Mouse (Mus musculus) limb, embryonic 13.5 days (tissue): ENCODE measurements at regions not wholly inside any gene's neighbourhood (a gene's known extent, or its start where the extent isn't known, plus 50 kb on each side); places are given as distances from the start of the nearest gene placed in this dataset.
"Not testable (repeated sequence)": the region's sequence is repeated elsewhere in the genome, so short reads cannot be mapped to it uniquely, and the experiment has no call there.

Source experiments
- ATAC-seq: fragments of 200-750 bp; cut with Nextera tagmentation; 2 replicates; pipeline ENCODE4 v1.8.0; 2017; ENCODE audit warnings: low read depth, moderate number of reproducible peaks, moderate TSS enrichment; ENCODE audit not compliant: low FRiP score
- H3K27ac ChIP-seq: fragments of 300-500 bp; sonication (generic); 2 replicates; pipeline ENCODE4 v1.5.1; 2015; ENCODE audit warnings: inconsistent platforms, mild to moderate bottlenecking, moderate library complexity
- H3K27me3 ChIP-seq: fragments of 300-500 bp; sonication (generic); 2 replicates; pipeline ENCODE4 v1.6.1; 2015; ENCODE audit warnings: mild to moderate bottlenecking, inconsistent platforms
- H3K36me3 ChIP-seq: fragments of 300-500 bp; sonication (generic); 2 replicates; pipeline ENCODE4 v1.6.1; 2015; ENCODE audit warnings: inconsistent platforms, mild to moderate bottlenecking, moderate library complexity
- H3K4me1 ChIP-seq: fragments of 300-500 bp; sonication (generic); 2 replicates; pipeline ENCODE4 v1.6.1; 2015; ENCODE audit warnings: inconsistent platforms
- H3K4me2 ChIP-seq: fragments of 300-500 bp; sonication (generic); replicated peaks from 2 replicates; pipeline ENCODE4 v1.6.1; 2015; ENCODE audit warnings: inconsistent platforms, mild to moderate bottlenecking, moderate library complexity
- H3K4me3 ChIP-seq: fragments of 300-500 bp; sonication (generic); 2 replicates; pipeline ENCODE4 v1.5.1; 2015; ENCODE audit warnings: moderate library complexity, mild to moderate bottlenecking, inconsistent platforms
- H3K9ac ChIP-seq: fragments of 300-500 bp; sonication (generic); 2 replicates; pipeline ENCODE4 v1.6.1; 2015; ENCODE audit warnings: mild to moderate bottlenecking, inconsistent platforms
- H3K9me3 ChIP-seq: fragments of 300-500 bp; sonication (generic); 2 replicates; pipeline ENCODE4 v1.6.1; 2016; ENCODE audit warnings: inconsistent platforms
- WGBS: fragments of 180-500 bp; shearing (Covaris S2); methylation state at CpG from one replicate; pipeline ENCODE4 v1.1.7; 2015; 5-methylcytosine and 5-hydroxymethylcytosine counted together

DNA sequence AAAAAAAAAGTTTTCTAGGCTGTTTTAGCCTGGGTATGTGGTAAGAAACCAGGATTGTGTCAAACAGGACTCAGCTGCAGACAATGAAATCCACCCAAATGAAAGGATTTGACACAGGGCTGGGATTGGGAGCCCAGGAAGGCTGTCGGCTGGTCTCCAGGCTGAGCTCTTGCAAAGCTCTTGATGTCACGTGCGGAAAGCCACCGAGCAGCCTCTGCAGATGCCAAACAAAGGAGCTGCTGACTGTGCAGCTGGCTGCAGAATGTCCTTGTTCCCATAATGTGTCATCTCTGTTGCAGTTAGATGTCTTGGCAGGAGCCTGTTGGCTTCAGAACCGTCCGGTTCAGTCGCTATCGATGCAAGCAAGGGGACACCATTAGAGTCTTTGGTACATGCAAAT, 56.1 kb downstream of the Bbs10 start:
- Histone ChIP-seq H3K4me1 (no peaks in the 10 kb centered on the region), H3K36me3 (no peaks in the 10 kb centered on the region), H3K27ac (no peak overlapping the region), H3K9ac (no peak overlapping the region), H3K4me3 (no peak overlapping the region), H3K27me3 (no peaks in the 10 kb centered on the region), H3K9me3 (no peaks in the 10 kb centered on the region), H3K4me2 (no peak overlapping the region)
- WGBS = 71% methylated on average over 8 of the region's 8 CpGs
- no peak for ATAC-seq

DNA sequence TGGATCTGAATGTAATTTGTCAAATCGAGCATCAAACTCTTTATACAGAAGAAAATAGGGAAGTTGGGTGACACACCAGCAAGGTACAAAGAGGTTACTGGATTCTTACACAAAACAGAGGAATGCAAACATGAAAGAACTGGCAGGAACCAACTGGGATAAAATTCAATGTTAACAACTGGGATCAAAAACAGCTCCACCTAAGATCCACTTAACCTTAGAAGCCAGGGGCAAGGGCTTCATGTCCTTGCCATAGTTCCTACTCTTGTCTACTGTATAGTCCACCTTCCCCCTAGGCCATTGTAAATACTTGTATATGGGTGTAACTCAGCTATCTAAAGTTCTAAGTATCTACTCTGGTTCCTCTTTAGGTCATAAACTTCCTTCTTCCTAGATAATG, 59.9 kb downstream of the Bbs10 start:
- H3K4me1 ChIP-seq, H3K27ac ChIP-seq, H3K9me3 ChIP-seq, H3K27me3 ChIP-seq, ATAC-seq, H3K36me3 ChIP-seq, H3K4me2 ChIP-seq, H3K9ac ChIP-seq, H3K4me3 ChIP-seq: not testable (repeated sequence)
- WGBS = 81% methylated on average over 1 of the region's 1 CpGs

DNA sequence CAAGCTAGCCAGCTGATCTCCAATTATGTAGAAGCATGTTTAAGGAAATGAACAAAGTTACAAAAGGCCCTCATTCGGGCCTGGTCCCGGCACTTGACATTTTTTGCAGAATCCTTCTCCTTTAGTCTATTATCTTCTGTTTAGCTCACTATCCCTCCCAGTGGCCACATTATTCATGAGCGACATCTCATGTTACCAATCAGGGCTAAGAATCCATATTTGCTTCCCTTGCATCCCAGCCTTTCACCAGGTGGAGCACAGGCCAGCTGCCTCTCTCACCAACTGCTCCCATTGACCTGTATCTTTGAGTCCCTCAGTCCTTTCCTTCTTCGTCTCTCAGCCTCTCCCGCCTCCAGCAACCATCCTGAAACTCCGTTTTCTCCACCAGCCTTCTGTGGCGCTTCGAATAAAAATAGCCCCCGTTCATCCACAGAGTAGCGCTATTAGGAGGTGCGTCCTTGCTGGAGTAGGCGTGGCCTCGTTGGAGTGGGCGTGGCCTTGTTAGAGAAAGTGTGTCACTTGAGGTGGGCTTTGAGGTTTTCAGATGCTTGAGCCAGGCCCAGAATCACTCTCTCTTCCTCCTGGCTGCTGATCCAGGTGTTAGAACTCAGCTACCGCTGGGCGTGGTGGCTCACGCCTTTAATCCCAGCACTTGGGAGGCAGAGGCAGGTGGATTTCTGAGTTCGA, 63.4 kb downstream of the Bbs10 start:
- no peak overlapping the region for H3K4me3 ChIP-seq
- no peak overlapping the region for H3K27ac ChIP-seq
- H3K27me3 ChIP-seq = no peaks in the 10 kb centered on the region
- H3K4me1 ChIP-seq = no peaks in the 10 kb centered on the region
- WGBS = 89% methylated on average over 18 of the region's 18 CpGs
- ATAC-seq = no peak
- no peaks in the 10 kb centered on the region for H3K9me3 ChIP-seq
- H3K9ac ChIP-seq = no peak overlapping the region
- H3K4me2 ChIP-seq = no peak overlapping the region
- H3K36me3 ChIP-seq = no peaks in the 10 kb centered on the region

DNA sequence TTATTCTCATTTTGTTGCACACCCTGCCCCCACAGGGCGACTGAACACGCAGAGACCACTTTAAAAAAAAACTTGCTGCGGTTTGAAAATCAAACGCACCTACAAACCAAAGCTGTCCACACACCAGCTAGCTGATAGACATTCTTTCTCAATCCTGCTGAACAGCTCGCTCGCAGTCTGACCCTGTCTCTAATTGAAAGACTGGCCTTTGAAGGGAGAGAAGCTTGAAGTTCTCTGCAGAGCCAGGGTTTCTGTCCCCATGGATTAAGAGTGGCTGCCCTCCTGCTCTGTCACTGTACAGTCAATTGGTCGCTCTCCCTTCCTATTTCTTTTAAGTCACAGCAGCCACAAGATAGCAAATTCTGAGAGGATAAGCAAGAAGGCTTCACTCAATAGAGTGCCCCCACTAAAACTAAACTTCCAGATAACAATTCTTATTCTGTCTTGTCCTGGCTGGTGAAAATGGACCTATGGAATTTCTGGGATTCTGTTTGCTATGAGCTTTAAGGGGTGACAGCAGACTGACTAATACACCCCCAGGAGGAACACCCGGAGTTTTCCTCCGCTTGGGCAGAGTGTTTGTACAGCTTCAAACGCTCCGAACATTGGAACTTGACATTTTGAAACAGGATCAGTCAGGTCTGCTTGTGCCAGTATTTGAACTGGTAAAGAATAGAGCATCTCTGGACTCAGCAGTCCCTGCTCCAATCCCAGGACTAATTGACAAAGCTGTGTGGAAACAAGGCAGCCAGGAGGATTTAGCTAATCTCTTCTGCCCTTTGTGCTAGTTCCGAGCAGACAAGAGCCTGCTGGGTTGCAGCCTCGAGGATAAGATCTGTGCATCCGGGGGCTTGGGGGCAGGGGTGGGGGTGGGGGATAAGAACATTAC, 65.5 kb downstream of the Bbs10 start:
- Histone ChIP-seq H3K4me2 (no peak overlapping the region), H3K4me3 (no peak overlapping the region), H3K9ac (no peak overlapping the region), H3K4me1 (no peaks in the 10 kb centered on the region), H3K36me3 (no peaks in the 10 kb centered on the region), H3K9me3 (no peaks in the 10 kb centered on the region), H3K27ac (no peak overlapping the region), H3K27me3 (no peaks in the 10 kb centered on the region)
- 42% methylated on average over 14 of the region's 14 CpGs for whole genome bisulfite sequencing
- ATAC-seq = no peak

DNA sequence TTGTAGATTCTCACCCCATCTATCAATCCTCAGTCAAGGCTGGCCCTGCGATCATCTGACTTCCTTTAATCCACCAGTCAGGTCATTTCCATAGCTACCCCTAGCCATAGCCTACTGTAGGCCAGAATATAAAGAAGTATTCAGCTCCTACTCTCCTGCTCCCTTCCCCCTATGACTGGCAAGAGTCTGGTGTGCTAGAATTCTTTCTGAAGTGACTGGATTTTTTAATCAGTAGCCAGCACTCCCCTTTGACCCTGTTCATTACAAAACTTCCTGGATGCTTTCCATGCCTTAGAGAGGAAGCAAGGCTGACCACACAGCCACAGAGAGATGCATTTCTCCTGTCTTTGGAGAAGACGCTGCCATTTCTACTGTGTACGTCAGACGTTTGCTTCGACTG, 66.5 kb downstream of the Bbs10 start:
- Histone ChIP-seq H3K4me1 (no peaks in the 10 kb centered on the region), H3K36me3 (no peaks in the 10 kb centered on the region), H3K9ac (no peak overlapping the region), H3K27ac (no peak overlapping the region), H3K27me3 (no peaks in the 10 kb centered on the region), H3K4me2 (no peak overlapping the region), H3K4me3 (no peak overlapping the region), H3K9me3 (no peaks in the 10 kb centered on the region)
- 67% methylated on average over 5 of the region's 5 CpGs for WGBS
- ATAC-seq = no peak

DNA sequence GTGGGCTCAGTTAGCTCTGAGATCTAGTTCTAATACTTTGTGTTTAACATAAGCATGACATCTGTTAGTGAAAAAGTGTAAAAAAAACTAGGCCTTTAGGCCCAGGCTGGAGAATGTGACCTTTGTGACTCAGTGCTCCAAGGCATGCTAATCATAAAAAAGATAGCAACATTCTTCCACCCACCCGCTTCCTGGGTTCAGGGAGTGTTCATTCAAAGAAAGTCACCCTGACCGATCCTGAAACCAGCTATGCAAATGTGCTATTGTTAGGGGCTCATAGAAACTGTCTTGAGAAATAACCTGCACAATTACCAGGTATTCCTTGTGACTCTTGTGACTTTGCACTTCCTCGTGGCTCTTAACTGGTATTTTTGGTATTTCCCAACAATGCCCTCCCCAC, 70.6 kb downstream of the Bbs10 start:
- not testable (repeated sequence) for H3K27ac ChIP-seq, H3K36me3 ChIP-seq, H3K4me1 ChIP-seq, H3K27me3 ChIP-seq, H3K9me3 ChIP-seq, H3K4me2 ChIP-seq, H3K9ac ChIP-seq, H3K4me3 ChIP-seq, ATAC-seq
- WGBS = 91% methylated on average over 3 of the region's 3 CpGs

DNA sequence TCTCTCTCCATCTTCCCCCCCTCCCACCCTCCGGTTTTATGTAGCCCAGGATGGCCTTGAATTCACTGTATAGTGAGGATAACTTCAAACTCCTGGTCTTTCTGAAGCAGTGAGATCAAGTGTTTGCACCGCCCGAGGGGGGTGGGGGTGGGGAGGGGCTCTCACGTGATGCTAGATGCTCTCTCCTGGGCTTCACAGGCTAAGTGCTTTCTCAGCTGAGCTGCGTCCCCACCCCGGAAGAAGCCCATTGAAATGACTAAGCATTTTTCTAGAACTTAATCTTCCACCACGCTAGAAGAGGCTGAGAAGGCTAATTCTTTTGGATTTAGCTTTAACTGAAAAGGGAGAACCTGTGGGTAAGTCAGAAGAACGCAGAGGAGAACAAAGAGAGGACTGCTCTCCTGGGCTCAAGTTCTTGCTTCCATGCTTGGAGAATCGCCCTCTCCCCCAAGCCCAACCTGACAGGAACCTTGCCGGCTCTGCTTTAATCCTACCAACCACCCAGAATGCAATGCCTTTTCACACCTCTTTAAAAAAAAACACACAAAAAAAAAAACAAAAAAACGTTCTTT, 79.7 kb downstream of the Bbs10 start:
- no peak for ATAC-seq
- no peak overlapping the region for H3K27ac ChIP-seq
- no peak overlapping the region for H3K4me2 ChIP-seq
- no peaks in the 10 kb centered on the region for H3K36me3 ChIP-seq
- no peak overlapping the region for H3K4me3 ChIP-seq
- no peaks in the 10 kb centered on the region for H3K9me3 ChIP-seq
- no peaks in the 10 kb centered on the region for H3K27me3 ChIP-seq
- 40% methylated on average over 11 of the region's 11 CpGs for WGBS
- no peaks in the 10 kb centered on the region for H3K4me1 ChIP-seq
- no peak overlapping the region for H3K9ac ChIP-seq

DNA sequence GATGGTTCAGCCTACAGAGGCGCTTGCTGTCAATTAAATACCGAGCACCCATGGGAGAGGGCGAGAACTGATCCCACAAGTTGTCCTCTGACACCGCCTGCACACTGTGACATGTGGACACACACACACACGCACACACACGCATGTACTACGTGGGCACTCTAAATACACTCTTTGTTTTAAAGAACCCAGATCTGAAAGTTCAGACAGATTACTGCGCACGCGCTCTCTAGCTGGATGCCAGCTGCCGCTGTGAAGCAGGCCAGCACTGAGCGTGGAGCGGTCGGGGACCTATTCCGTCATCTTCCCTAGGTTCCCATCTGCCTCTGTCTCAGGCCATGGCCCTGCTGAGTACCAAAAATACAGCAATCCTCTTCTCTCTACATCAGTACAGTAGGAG, 83.2 kb downstream of the Bbs10 start:
- Histone ChIP-seq H3K27ac (no peak overlapping the region), H3K27me3 (no peaks in the 10 kb centered on the region), H3K36me3 (no peaks in the 10 kb centered on the region), H3K4me3 (no peak overlapping the region), H3K4me2 (no peak overlapping the region), H3K4me1 (no peaks in the 10 kb centered on the region), H3K9me3 (no peaks in the 10 kb centered on the region), H3K9ac (no peak overlapping the region)
- no peak for ATAC-seq
- 72% methylated on average over 15 of the region's 15 CpGs for WGBS

DNA sequence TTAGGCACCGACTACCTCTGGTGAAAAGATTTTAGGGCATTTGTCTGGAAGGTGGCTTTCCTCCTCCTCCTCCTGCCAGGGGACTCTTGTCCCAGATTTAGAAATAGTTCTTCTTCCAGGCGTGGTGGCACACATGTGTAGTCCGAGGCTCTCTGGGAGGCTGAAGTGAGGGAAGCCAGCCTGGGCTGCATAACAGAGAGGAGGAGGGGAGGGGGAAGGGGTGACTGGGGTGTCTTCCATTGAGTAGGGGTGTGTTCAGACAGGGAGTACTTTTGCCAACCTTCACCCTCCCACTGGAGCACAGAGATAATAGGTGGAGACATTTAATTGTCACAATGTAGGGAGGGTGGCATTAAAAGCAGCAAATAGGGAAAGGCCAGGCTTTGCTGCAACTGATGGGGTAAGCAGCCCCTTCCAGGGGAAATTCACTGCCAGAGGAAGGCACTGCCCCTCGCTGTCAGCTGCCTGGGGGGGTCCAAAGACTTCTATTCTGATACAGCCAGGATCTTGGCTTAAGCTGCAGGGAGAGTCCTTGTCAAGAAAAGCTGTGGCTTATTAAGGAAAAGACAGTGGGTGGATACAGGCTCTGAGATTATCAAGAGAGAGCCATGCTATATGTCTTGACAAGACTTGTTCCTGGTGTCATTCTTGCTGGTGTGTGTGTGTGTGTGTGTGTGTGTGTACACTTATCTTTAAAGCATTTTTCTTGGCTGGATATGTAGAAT, 83.9 kb downstream of the Bbs10 start:
- no peak overlapping the region for H3K4me2 ChIP-seq
- WGBS = 39% methylated on average over 4 of the region's 4 CpGs

DNA sequence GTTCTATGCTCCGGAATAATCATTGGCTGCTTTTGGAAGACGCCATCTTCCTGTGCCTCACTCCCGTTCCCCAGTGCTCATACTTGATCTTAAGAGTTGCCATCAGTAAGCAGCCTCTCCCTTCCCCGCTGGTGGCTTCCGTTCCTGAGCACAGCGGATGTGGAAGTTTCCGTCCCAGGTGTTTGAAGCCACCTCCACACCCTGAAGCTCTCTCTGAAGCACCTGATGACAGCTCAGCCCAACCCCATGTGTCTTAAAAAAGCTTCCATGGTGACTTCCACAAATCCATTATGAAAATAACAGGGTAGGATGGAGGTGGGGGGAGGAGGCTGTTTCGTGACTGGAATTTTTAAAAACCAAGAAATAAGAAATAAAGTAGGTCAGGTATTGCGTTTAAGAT, 87.1 kb downstream of the Bbs10 start:
- H3K27ac ChIP-seq = no peak overlapping the region
- no peaks in the 10 kb centered on the region for H3K36me3 ChIP-seq
- no peaks in the 10 kb centered on the region for H3K27me3 ChIP-seq
- no peak overlapping the region for H3K4me3 ChIP-seq
- H3K9me3 ChIP-seq = no peaks in the 10 kb centered on the region
- 85% methylated on average over 9 of the region's 9 CpGs for WGBS
- no peak overlapping the region for H3K9ac ChIP-seq
- no peak for ATAC-seq
- no peak overlapping the region for H3K4me2 ChIP-seq
- H3K4me1 ChIP-seq = peaks cover 14% of the 10 kb centered on the region

More for the DNA sequence above, 83.9 kb downstream of the Bbs10 start:
- Histone ChIP-seq H3K4me3 (no peak overlapping the region), H3K27ac (no peak overlapping the region), H3K4me1 (no peaks in the 10 kb centered on the region), H3K9ac (no peak overlapping the region), H3K9me3 (no peaks in the 10 kb centered on the region), H3K36me3 (no peaks in the 10 kb centered on the region), H3K27me3 (no peaks in the 10 kb centered on the region)
- no peak for ATAC-seq

DNA sequence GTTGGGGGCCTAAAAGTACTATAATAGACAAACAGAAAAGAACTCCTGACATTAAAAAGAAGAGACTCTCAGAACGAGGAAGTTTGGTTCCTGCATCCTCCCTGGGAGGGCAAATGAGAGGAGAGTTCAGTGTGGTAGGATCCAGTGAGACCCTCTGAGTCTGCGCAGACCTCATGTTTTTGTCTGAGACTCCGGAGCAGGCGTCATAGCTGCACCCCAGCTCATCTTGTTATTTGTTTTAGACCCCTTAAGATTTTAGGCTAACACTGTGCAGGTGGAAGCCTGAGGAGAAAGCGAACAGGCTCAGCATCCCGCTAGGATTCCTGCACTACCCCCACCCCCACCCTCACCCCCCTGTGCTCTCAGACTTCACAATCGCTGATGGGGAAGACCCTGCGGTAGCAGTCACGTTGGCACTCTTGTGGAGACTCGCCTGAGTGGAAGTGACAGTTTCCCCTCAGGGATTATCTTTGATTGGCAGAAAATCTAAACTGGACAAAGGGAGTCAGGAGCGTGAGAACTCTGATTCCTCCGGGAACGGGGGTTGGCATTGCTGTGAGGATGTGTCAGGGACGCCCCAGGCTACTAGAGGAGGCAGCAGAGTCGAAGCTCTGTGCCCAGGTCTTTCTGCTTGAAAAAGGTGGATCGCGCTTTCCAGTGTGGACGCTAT, 85.0 kb upstream of the Nap1l1 start:
- Histone ChIP-seq H3K4me2 (no peak overlapping the region), H3K4me3 (no peak overlapping the region), H3K27ac (no peak overlapping the region), H3K36me3 (no peaks in the 10 kb centered on the region), H3K27me3 (no peaks in the 10 kb centered on the region), H3K4me1 (peaks cover 16% of the 10 kb centered on the region), H3K9ac (no peak overlapping the region), H3K9me3 (no peaks in the 10 kb centered on the region)
- WGBS = 62% methylated on average over 18 of the region's 18 CpGs
- ATAC-seq = no peak
